Mouse (Mus musculus) megakaryocyte, embryonic 14.5 days (primary cell): Measurements from ENCODE around the gene Vps52.

Experiments
- FLI1 ChIP-seq: IDR thresholded peaks from 2 replicates; pipeline ENCODE4 v1.6.1; 2012; ENCODE audit warnings: low read length, inconsistent platforms, mixed read lengths
- GATA1 ChIP-seq: IDR thresholded peaks from 3 replicates; pipeline ENCODE4 v1.6.1; 2012; ENCODE audit warnings: mixed read lengths, low read length, inconsistent platforms, borderline replicate concordance

DNA sequence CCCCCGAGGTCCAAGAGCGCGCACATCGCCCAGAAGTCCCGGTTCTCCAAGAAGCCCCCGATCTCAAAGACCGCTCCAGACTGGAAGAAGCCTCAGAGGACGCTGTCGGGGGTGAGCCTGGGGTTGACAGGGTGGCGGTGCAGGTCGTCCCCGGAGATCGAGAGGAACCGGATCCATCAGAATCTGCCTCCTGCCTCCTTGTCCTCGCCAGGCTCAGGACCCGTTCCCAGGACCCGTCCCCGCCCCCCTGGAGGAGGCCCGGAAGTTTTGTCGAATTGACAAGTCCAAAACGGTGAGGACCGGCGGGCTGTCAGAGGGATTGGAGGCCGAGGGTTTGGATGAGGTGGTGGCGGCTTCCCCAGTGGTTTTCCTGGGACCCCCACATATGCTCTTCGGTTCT is 14.6 kb upstream of the Vps52 start:
- TF ChIP-seq GATA1, result no peak
- TF ChIP-seq FLI1, result no peak
